ENCODE assay signal across 21 mouse cellular contexts in the genomic region with DNA sequence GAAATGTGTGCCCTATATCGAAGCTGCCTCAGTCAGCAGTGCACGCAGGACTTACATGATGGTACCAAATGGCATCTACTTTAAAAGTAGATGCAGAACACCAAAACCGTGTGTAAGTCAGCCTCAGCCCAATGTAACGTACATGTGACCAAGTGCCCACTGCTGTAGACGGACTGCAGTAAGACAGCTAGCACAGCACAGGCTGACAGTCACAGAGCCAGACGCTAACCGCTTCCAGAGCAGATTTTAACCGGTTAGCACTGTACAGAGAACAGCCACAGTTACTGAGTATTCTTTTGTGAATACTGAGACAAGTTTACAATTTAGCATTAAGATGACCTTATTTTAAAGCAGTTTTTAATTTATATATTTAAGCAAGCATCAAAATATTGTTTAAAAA.
DNase-seq lines count a peak whose midpoint lies in the region; ATAC-seq and TF ChIP-seq lines count a peak whose summit lies in the region.
"Had no signal": no experiment of that assay in that cellular context is flagged by ENCODE, and none has a peak within 500 bp of the region (broad histone marks: within the 10 kb centered on the region; RNA-seq: fewer than 3 reads in every experiment).

No protein-coding gene starts in this region.

- peak; percentile 46; the same call in 1 of the 2 replicates for ATAC-seq in forebrain, embryonic 13.5 days
- no peak for ATAC-seq in forebrain, postnatal 0 days
- 0 out of 2 replicates have a peak, but pooled peaks have one; percentile 44 for ATAC-seq in limb, embryonic 11.5 days (ENCODE audit: insufficient number of reproducible peaks, low FRiP score, low TSS enrichment, low read depth)
- ATAC-seq in forebrain, embryonic 16.5 days: peak; percentile 70
- ATAC-seq: activated CD4-positive, CD25-positive, alpha-beta regulatory T cell, adult 4 months; intestine, embryonic 16.5 days; Patski had no signal

- peaks cover 32% of the 10 kb centered on the region for H3K4me1 ChIP-seq in forebrain, embryonic 13.5 days
- no peaks in the 10 kb centered on the region; the same call in 1 of the 2 replicates for H3K4me1 ChIP-seq in forebrain, postnatal 0 days (ENCODE audit: insufficient read depth)
- H3K4me1 ChIP-seq in limb, embryonic 11.5 days (ENCODE audit: control insufficient read depth, insufficient read depth, low read length): peaks cover 3% of the 10 kb centered on the region; the same call in 1 of the 2 replicates
- peaks cover 27% of the 10 kb centered on the region for H3K4me1 ChIP-seq in limb, embryonic 10.5 days
- peaks cover 9% of the 10 kb centered on the region for H3K4me1 ChIP-seq in forebrain, embryonic 16.5 days (replicated peaks; ENCODE audit: control insufficient read depth, insufficient read depth, low read length)

- no peak overlapping the region for H3K4me2 ChIP-seq in forebrain, embryonic 13.5 days
- no peak overlapping the region for H3K4me2 ChIP-seq in forebrain, postnatal 0 days (ENCODE audit: low read depth)
- H3K4me2 ChIP-seq in limb, embryonic 11.5 days (ENCODE audit: low read depth, severe bottlenecking): no peak overlapping the region
- no peak overlapping the region for H3K4me2 ChIP-seq in forebrain, embryonic 16.5 days (ENCODE audit: low read length)
- H3K4me2 ChIP-seq: embryonic facial prominence, embryonic 12.5 days; heart, embryonic 11.5 days; heart, embryonic 15.5 days; hindbrain, embryonic 15.5 days had no signal

- no peaks in the 10 kb centered on the region for H3K36me3 ChIP-seq in forebrain, embryonic 13.5 days (ENCODE audit: poor library complexity, severe bottlenecking)
- no peaks in the 10 kb centered on the region for H3K36me3 ChIP-seq in forebrain, postnatal 0 days (ENCODE audit: insufficient read depth)
- H3K36me3 ChIP-seq in limb, embryonic 11.5 days (ENCODE audit: control insufficient read depth, insufficient read depth, low read length): no peaks in the 10 kb centered on the region
- H3K36me3 ChIP-seq in limb, embryonic 10.5 days: no peaks in the 10 kb centered on the region
- H3K36me3 ChIP-seq in forebrain, embryonic 16.5 days (ENCODE audit: control insufficient read depth, insufficient read depth): no peaks in the 10 kb centered on the region
- H3K36me3 ChIP-seq: embryonic facial prominence, embryonic 12.5 days; heart, embryonic 15.5 days; hindbrain, embryonic 15.5 days had no signal

- 82% methylated on average over 8 of the region's 8 CpGs for whole genome bisulfite sequencing in forebrain, embryonic 13.5 days
- WGBS in forebrain, postnatal 0 days: 74% methylated on average over 8 of the region's 8 CpGs
- WGBS in limb, embryonic 11.5 days: 82% methylated on average over 8 of the region's 8 CpGs
- 89% methylated on average over 8 of the region's 8 CpGs for WGBS in limb, embryonic 10.5 days
- WGBS in forebrain, embryonic 16.5 days: 81% methylated on average over 8 of the region's 8 CpGs

- TF ChIP-seq POLR2A in brain, embryonic 14.5 days (IDR thresholded peaks at IDR 0.05; ENCODE audit: borderline replicate concordance, extremely low read depth, insufficient read depth, insufficient read length, poor library complexity, severe bottlenecking): no peak

- H3K27ac ChIP-seq in forebrain, embryonic 13.5 days: no peak overlapping the region
- H3K27ac ChIP-seq in forebrain, postnatal 0 days (ENCODE audit: low read depth, low read length): no peak overlapping the region
- H3K27ac ChIP-seq in limb, embryonic 11.5 days (replicated peaks; ENCODE audit: low read depth, low read length): no peak overlapping the region
- H3K27ac ChIP-seq in limb, embryonic 10.5 days: no peak overlapping the region
- H3K27ac ChIP-seq in forebrain, embryonic 16.5 days (ENCODE audit: low read length): no peak overlapping the region
- H3K27ac ChIP-seq: embryonic facial prominence, embryonic 12.5 days; heart, adult 2 months; heart, embryonic 15.5 days; hindbrain, embryonic 15.5 days had no signal

- no peak overlapping the region for H3K9ac ChIP-seq in forebrain, embryonic 13.5 days
- no peak overlapping the region for H3K9ac ChIP-seq in forebrain, postnatal 0 days
- no peak overlapping the region for H3K9ac ChIP-seq in limb, embryonic 11.5 days (ENCODE audit: low read length)
- no peak overlapping the region for H3K9ac ChIP-seq in forebrain, embryonic 16.5 days (replicated peaks; ENCODE audit: low read depth, low read length)
- H3K9ac ChIP-seq: embryonic facial prominence, embryonic 12.5 days; heart, embryonic 15.5 days; hindbrain, embryonic 15.5 days had no signal

- H3K4me3 ChIP-seq in forebrain, embryonic 13.5 days: no peak overlapping the region
- H3K4me3 ChIP-seq in forebrain, postnatal 0 days (ENCODE audit: low read depth, low read length): no peak overlapping the region
- H3K4me3 ChIP-seq in limb, embryonic 11.5 days (ENCODE audit: low read depth, low read length): no peak overlapping the region
- H3K4me3 ChIP-seq in limb, embryonic 10.5 days: no peak overlapping the region
- H3K4me3 ChIP-seq in forebrain, embryonic 16.5 days (replicated peaks; ENCODE audit: low read length): no peak overlapping the region
- H3K4me3 ChIP-seq: embryonic facial prominence, embryonic 12.5 days; heart, adult 2 months; heart, embryonic 15.5 days; hindbrain, embryonic 15.5 days had no signal

- DNase-seq in forebrain, postnatal 0 days: no peak
- no peak for DNase-seq in limb, embryonic 11.5 days (ENCODE audit: low spot score)
- DNase-seq in limb, embryonic 10.5 days (ENCODE audit: low spot score): no peak
- peak; percentile 48 for DNase-seq in brain, embryonic 14.5 days (ENCODE audit: low read depth)
- no peak for DNase-seq in adrenal gland, postnatal 4 days (ENCODE audit: low spot score in 2 of 2)
- DNase-seq: adrenal gland, postnatal 14 days; cerebellum, adult 2 months; cerebellum, postnatal 10 days; gastrocnemius, postnatal 14 days; heart, adult 2 months; heart, postnatal 14 days had no signal

- no peaks in the 10 kb centered on the region for H3K27me3 ChIP-seq in forebrain, embryonic 13.5 days
- H3K27me3 ChIP-seq in forebrain, postnatal 0 days (ENCODE audit: insufficient read depth, low read length): no peaks in the 10 kb centered on the region
- H3K27me3 ChIP-seq in limb, embryonic 11.5 days (ENCODE audit: control insufficient read depth, insufficient read depth, low read length): no peaks in the 10 kb centered on the region
- no peaks in the 10 kb centered on the region for H3K27me3 ChIP-seq in limb, embryonic 10.5 days (ENCODE audit: low read depth, poor library complexity, severe bottlenecking)
- no peaks in the 10 kb centered on the region for H3K27me3 ChIP-seq in forebrain, embryonic 16.5 days (replicated peaks; ENCODE audit: control insufficient read depth, insufficient read depth, low read length)
- H3K27me3 ChIP-seq: CH12.LX; embryonic facial prominence, embryonic 12.5 days; heart, embryonic 15.5 days; hindbrain, embryonic 15.5 days; Patski had no signal

- TF ChIP-seq CTCF in forebrain, postnatal 0 days (IDR thresholded peaks at IDR 0.05; ENCODE audit: low read depth): no peak
- TF ChIP-seq CTCF in brain, embryonic 14.5 days (IDR thresholded peaks at IDR 0.05; ENCODE audit: borderline replicate concordance, extremely low read depth, insufficient read depth, insufficient read length): no peak

- no peaks in the 10 kb centered on the region for H3K9me3 ChIP-seq in forebrain, embryonic 13.5 days (replicated peaks)
- H3K9me3 ChIP-seq in forebrain, postnatal 0 days (ENCODE audit: low read length): no peaks in the 10 kb centered on the region
- no peaks in the 10 kb centered on the region for H3K9me3 ChIP-seq in limb, embryonic 11.5 days (ENCODE audit: control insufficient read depth, low read length)
- H3K9me3 ChIP-seq in limb, embryonic 10.5 days (replicated peaks): no peaks in the 10 kb centered on the region
- H3K9me3 ChIP-seq in forebrain, embryonic 16.5 days (ENCODE audit: control insufficient read depth, low read length): no peaks in the 10 kb centered on the region
- H3K9me3 ChIP-seq: embryonic facial prominence, embryonic 12.5 days; heart, embryonic 15.5 days; hindbrain, embryonic 15.5 days had no signal
